Mouse (Mus musculus) ZHBTc4 (cell line): Measurements from ENCODE around the gene Sgms1.
A peak's percentile ranks its signal among the peaks of the same experiment; 100 is the strongest.
"Not testable (repeated sequence)": the region's sequence is repeated elsewhere in the genome, so short reads cannot be mapped to it uniquely, and the experiment has no call there.

Source experiments
- DNase-seq: peaks from one replicate; pipeline ENCODE4 v3.0.0-alpha.2; 2011; ENCODE audit warnings: low read depth, low spot score

The Sgms1 gene

DNA sequence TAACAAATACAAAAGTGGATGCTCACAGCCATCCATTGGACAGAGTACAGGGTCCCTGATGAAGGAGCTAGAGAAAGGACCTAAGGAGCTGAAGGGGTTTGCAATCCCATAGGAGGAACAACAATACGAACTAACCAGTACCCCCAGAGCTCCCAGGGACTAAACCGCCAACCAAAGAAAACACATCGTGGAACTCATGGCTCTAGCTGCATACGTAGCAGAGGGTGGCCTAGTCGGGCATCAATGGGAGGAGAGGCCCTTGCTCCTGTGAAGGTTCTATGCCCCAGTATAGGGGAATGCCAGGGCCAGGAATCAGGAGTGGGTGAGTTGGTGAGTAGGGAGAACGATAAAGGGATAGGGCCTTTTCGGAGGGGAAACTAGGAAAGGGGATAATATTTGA lies 31.5 kb downstream of the Sgms1 start:
- not testable (repeated sequence) for DNase-seq

DNA sequence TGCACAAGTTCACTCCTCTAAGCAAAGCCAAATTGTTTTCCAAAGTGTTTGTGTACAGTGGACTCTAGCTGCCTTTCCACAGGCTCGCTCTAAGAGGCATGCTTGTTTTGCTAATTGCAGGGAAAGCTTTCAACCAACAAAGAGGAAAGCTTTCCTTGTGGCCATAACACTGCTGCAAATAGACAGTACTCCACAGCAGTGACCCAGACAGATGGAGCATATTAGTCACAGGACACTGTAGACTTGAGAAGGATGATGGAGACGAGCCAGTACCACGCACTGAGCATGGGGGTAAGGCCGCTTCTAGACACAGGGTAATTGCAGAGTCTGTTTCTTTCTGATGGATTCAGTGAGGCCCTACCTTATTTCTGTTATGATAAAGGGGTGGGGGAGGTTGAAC lies 33.3 kb downstream of the Sgms1 start:
- no peak for DNase-seq

DNA sequence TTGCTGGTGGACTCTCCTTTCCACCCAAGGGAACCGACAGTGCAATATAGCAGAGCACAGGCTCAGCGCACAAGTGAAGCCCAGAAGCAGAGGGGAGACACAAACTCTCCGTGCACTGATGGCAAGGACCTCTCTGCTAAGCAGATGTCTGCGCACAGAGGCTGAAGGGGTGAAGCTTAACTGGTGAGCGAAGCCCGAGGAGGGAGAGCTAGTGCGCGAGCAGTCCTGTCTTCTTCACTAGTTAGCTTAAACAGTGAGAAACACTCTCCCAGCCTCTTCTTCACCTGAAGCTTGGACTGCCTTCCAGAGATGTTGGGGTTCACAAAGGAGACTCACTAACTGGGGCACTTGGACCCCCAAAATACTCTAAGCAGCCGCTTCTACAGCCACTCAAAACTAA lies 36.1 kb downstream of the Sgms1 start:
- DNase-seq, result no peak

- peak; percentile 15 for DNase-seq
These were observed 40.4 kb downstream of the Sgms1 start for GRCm38 (mm10) chr19:32348955-32349654.

- DNase-seq, result no peak
These were observed 42.0 kb downstream of the Sgms1 start for GRCm38 (mm10) chr19:32347491-32347890.

GRCm38 (mm10) chr19:32346624-32347341 lies 42.7 kb downstream of the Sgms1 start:
- DNase-seq, result no peak

DNA sequence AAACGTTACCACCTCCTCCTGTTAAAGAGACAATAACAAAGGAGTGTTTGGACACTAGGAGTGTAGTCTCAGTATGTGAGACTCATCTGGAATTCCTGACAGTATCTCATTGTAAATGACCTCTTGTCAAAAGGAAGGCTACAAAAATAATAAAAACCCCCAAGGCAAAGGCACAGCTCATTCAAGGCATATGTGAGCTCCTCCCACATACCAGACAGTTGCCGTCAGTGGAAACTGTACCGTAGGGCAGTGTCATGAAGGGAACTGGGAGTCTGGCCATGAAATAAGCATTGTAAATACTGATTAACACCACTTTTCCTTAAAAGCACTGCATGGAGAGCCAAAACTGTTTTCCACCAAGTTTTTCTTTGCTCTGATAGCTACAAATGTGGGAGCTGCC lies 43.3 kb downstream of the Sgms1 start:
- DNase-seq, result no peak

DNA sequence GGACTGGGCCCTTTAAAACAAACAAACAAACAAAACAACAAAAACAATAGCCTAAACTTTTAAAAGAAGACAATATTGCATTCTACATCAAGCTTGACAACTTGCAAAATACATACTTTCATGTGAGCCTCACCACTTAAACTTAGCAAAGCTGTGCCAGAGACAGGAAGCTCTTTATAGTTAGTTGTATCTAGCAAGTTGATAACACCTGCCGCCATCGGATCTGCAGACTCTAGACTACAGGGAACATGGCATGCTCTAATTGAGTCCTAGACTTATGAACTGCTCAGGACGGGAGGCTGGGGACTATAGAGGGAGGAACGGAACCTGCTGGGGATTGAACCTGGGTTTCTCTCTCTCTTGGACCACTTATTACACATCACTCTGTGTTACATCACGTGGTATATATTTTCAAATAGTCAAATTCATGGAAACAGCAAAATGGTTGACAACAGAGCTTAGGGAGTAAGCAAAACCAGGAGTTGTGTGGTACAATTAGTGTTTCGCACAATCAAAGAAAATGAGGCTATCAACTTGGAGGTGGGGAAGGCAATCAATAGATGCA lies 44.3 kb downstream of the Sgms1 start:
- DNase-seq, result no peak

- DNase-seq, result peak; percentile 72
These were observed 44.8 kb downstream of the Sgms1 start for GRCm38 (mm10) chr19:32344738-32345121.

DNA sequence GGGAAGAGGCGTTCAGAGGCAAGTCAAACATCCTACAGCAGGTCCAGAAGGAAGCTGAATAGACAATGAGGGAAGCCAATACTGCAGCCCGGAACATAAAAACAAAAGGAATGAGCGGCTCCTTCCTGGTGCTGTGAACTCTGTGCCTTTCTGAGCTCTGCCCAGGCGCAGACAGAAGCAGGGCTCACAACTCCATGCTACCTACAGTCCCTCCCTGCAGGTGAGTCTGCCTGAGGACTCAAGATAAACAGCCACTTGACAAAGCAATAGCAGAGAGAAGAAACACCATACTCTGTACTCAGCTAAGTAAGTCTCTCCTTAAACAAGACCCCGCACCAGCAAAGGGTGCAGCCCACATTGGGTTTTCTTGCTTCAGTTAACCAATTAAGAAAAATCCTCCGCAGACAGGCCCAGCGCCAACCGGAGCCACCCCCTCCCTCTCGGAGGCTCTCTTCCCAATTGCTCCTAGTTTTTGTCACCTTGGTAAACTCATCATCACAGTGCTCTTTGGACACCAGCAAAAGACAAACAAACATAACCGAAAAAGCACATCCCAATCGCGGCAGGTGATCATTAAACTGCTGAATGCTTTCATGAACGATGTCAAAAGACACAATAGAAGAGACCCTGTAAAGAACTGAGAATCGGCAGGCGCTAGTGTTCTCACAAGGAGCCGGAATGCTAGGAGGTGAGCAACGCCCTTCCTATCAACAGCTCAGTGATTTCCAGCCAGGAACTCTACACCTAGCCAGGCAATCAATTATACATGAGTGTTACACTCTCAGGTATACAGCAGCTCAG lies 45.4 kb downstream of the Sgms1 start:
- peak; percentile 88 for DNase-seq

DNA sequence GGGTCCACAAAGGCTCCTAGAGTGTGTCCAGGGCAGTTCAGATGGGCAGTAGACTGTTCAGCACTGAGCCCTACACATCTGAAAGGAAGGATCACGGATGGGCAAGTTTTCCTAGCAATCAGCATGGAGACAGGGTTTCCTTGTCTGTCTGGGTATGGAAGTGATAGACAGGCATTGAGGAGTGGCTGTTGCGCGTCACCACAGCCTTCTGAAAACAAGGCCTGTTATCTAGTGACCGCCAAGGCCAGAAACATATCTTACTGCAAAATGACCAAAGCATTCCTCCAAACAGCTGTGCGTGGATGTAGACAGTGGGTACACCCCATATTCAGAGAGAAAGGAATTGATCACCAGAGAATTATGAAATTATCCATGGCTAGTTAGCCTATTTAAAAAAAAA lies 47.1 kb downstream of the Sgms1 start:
- no peak for DNase-seq

DNA sequence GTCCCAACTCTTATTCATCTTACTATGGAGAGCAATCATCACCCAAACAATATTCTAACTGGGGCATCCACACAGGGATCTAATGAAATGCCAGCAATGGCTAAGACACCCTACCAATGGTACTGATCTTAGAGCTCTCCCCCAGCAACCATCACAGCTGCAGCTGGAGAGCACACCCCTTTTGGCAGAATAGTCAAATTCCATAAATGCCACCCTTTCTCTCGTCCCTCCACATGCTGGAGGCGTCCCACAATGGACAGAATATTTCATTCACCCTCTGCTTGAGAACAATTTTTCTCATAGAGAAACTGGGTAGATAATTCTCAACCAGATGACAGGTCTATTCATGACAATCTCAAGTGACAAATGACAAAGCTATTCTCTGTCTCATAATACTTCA lies 48.4 kb downstream of the Sgms1 start:
- no peak for DNase-seq

DNA sequence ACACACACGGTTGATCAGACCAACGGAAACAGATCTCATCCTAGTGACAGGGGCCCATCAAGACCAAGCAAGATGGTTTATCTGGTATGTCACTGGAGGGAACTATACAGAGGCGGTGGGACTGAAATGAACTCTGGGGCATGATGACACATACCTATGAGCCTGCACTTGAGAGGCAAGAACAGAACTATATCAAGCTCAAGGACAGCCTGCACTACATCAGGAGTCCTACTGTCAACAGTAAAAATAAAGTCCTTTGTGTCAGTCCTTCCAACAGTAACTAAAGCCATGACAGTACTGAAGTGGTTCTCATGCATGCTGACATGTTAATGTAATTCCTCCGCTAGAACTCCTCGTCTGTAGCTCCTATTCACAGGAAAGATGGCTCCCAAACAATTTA lies 49.3 kb downstream of the Sgms1 start:
- DNase-seq, result no peak

DNA sequence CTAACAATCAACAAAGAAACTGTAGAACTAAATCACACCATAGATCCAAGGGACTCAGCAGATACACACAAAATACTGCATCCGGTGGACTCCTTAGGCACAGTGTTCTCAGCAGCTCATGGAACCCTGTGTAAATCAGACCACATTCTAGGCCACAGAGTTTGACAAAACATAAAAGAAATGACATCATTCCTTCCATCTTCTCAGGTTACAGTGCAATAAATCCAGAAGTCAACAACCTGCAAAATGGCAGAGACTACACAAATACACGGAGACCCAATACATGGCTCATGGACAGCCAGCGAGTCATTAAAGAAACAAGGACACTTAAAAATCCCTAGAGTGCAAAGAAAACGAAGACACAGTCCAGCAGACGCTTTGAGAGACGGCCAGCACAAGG lies 51.8 kb downstream of the Sgms1 start:
- no peak for DNase-seq

- no peak for DNase-seq
These were observed 54.8 kb downstream of the Sgms1 start for GRCm38 (mm10) chr19:32334751-32335150.

DNA sequence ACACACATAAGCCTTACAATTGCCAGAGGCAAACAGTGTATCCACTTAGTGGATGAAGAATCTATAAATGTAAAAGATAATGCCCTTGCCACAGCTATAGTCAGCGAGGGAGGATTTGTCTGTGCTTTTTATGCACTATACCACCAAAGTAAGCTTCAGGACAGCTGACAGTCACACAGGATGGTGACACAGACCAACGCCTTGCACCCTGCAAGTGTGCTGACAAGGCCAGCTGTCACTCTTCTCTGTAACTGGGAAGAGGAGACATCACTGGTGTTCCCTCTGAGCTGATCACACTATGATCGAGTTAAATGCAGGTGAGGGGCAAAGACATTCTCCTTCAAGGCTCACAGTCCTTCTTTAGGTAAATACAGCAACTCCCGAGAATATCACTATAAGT lies 56.0 kb downstream of the Sgms1 start:
- DNase-seq, result no peak

DNA sequence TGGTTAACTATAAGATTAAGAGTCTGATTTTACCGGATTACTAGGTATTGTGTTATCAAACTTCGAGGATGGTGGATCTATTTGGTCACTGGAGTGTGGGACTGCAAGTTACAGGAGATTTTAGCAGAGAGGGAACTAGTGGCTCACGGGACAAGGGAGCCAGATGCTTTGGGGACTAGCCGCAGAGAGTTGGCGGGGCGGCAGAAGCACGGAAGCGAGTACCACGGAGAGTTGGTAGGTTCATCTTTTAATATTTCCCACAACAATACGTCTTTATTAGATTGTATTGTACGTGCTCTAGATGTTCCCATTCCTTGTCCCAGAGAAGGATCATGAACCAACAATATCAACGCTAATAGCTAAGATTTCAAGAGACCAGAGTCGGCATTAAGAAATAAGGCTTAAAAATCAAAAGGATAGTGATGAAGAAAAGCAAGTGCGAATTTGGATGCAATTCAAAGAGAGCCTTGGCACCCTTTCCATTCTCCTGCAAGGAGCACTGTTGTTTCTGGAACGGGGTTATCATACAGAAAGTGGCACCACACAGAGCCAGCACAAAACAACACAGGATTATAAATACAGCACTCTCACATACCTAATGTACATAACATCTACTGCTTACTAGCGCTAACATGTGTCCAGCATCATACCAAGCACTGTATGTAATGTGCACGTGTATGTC lies 56.6 kb downstream of the Sgms1 start:
- DNase-seq, result no peak

- DNase-seq, result no peak
These were observed 59.3 kb downstream of the Sgms1 start for GRCm38 (mm10) chr19:32330231-32330630.

GRCm38 (mm10) chr19:32329511-32329910 lies 60.0 kb downstream of the Sgms1 start:
- DNase-seq, result no peak

- peak; percentile 75 for DNase-seq
These were observed 61.3 kb downstream of the Sgms1 start for GRCm38 (mm10) chr19:32328089-32328828.

DNA sequence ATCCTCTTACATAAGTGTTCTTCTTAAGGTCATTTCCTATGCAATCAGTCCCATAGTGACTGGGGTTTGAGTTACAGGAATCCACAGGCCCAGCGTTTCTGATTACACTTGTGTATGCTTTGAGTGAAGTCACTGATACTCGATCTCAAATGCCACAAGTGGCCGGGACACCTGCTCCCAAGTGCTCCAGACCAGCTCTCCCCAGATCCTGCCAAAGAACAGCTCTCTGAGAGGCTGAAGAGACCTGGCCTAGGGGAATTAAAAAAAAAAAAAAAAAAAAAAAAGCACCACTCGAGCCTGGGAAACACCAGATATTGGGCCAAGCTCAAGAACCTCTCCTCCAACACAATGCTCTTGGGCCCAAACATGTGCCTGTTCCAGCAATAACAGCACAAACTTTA lies 62.9 kb downstream of the Sgms1 start:
- DNase-seq, result no peak
